ENCODE assay signal across 8 mouse cellular contexts in the genomic region with DNA sequence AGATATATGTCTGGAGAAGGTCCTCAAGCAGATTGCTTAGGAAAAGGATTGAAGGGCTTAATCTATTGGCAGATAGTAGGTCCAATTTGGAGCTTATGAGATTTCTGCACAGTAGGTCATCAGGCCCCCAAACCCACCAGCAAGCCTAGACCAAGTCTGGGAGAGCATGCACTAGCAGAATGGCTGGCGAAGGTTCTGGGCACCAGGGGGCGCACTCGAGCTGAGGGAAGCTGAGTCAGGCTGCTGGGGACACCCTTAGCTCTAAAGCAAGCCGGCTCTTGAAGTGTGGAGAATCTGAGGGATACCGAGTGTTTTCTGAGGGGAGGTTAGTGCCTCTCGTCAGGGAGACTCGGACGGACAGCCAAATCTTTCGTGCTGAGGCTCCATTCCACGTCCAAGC. TPM values are rescaled to one million over a fixed set of nuclear protein-coding genes. Genes with fewer than 3 reads are reported as not detected.
DNase-seq lines count a peak whose midpoint lies in the region; ATAC-seq and TF ChIP-seq lines count a peak whose summit lies in the region.

No protein-coding gene starts in this region.

- H3K4me2 ChIP-seq in intestine, postnatal 0 days (replicated peaks; ENCODE audit: low read depth), result peak overlapping the region; percentile 98
- peak overlapping the region; percentile 88 for H3K4me2 ChIP-seq in midbrain, embryonic 12.5 days (replicated peaks)

- H3K9me3 ChIP-seq in embryonic facial prominence, embryonic 10.5 days, result no peaks in the 10 kb centered on the region
- no peaks in the 10 kb centered on the region for H3K9me3 ChIP-seq in intestine, postnatal 0 days (ENCODE audit: control insufficient read depth)
- no peaks in the 10 kb centered on the region for H3K9me3 ChIP-seq in limb, embryonic 10.5 days (replicated peaks)
- H3K9me3 ChIP-seq in midbrain, embryonic 12.5 days, result no peaks in the 10 kb centered on the region

- H3K27me3 ChIP-seq in embryonic facial prominence, embryonic 10.5 days (replicated peaks; ENCODE audit: low read depth, poor library complexity, severe bottlenecking), result peaks cover 12% of the 10 kb centered on the region; the same call in 1 of the 2 replicates
- no peaks in the 10 kb centered on the region for H3K27me3 ChIP-seq in intestine, postnatal 0 days (replicated peaks; ENCODE audit: control insufficient read depth, insufficient read depth, low read length)
- peaks cover 4% of the 10 kb centered on the region; the same call in 1 of the 2 replicates for H3K27me3 ChIP-seq in limb, embryonic 10.5 days (ENCODE audit: low read depth, poor library complexity, severe bottlenecking)
- no peaks in the 10 kb centered on the region; the same call in 1 of the 2 replicates for H3K27me3 ChIP-seq in midbrain, embryonic 12.5 days

- H3K27ac ChIP-seq in embryonic facial prominence, embryonic 10.5 days (replicated peaks), result peak overlapping the region; percentile 96
- H3K27ac ChIP-seq in intestine, postnatal 0 days (ENCODE audit: low read depth, low read length), result peak overlapping the region; percentile 90
- peak overlapping the region; percentile 93 for H3K27ac ChIP-seq in limb, embryonic 10.5 days
- H3K27ac ChIP-seq in midbrain, embryonic 12.5 days (replicated peaks), result peak overlapping the region; percentile 94

- peak overlapping the region; percentile 81 for H3K9ac ChIP-seq in intestine, postnatal 0 days (ENCODE audit: low read depth, low read length)
- peak overlapping the region; percentile 92 for H3K9ac ChIP-seq in midbrain, embryonic 12.5 days (replicated peaks)

- whole genome bisulfite sequencing in embryonic facial prominence, embryonic 10.5 days, result 1% methylated on average over 10 of the region's 10 CpGs
- WGBS in intestine, postnatal 0 days, result 0% methylated on average over 10 of the region's 10 CpGs
- WGBS in limb, embryonic 10.5 days, result under 1% methylated on average over 10 of the region's 10 CpGs
- under 1% methylated on average over 10 of the region's 10 CpGs for WGBS in midbrain, embryonic 12.5 days

- H3K4me3 ChIP-seq in embryonic facial prominence, embryonic 10.5 days, result peak overlapping the region; percentile 69
- H3K4me3 ChIP-seq in intestine, postnatal 0 days (ENCODE audit: low read depth, low read length), result peak overlapping the region; percentile 62
- H3K4me3 ChIP-seq in limb, embryonic 10.5 days, result peak overlapping the region; percentile 71
- H3K4me3 ChIP-seq in midbrain, embryonic 12.5 days, result peak overlapping the region; percentile 69

- H3K4me1 ChIP-seq in embryonic facial prominence, embryonic 10.5 days, result peaks cover 21% of the 10 kb centered on the region
- H3K4me1 ChIP-seq in intestine, postnatal 0 days (replicated peaks; ENCODE audit: control insufficient read depth, insufficient read depth, low read length), result peaks cover 3% of the 10 kb centered on the region; the same call in 1 of the 2 replicates
- H3K4me1 ChIP-seq in limb, embryonic 10.5 days, result peaks cover 29% of the 10 kb centered on the region
- peaks cover 13% of the 10 kb centered on the region for H3K4me1 ChIP-seq in midbrain, embryonic 12.5 days

- peak; percentile 100 for DNase-seq in adrenal gland, postnatal 10 days
- DNase-seq in embryonic facial prominence, embryonic 10.5 days (ENCODE audit: low spot score), result peak; percentile 97
- peak; percentile 100 for DNase-seq in limb, embryonic 10.5 days (ENCODE audit: low spot score)
- peak; percentile 78 for DNase-seq in skeletal muscle tissue, adult 2 months (ENCODE audit: low read depth, low spot score)

- no peaks in the 10 kb centered on the region for H3K36me3 ChIP-seq in embryonic facial prominence, embryonic 10.5 days (replicated peaks)
- no peaks in the 10 kb centered on the region; the same call in 1 of the 2 replicates for H3K36me3 ChIP-seq in intestine, postnatal 0 days (ENCODE audit: control insufficient read depth, insufficient read depth)
- H3K36me3 ChIP-seq in limb, embryonic 10.5 days, result no peaks in the 10 kb centered on the region
- H3K36me3 ChIP-seq in midbrain, embryonic 12.5 days, result no peaks in the 10 kb centered on the region

- peak; percentile 58 for ATAC-seq in granulocyte monocyte progenitor cell, adult 5-6 weeks (replicated peaks; ENCODE audit: poor library complexity, severe bottlenecking)
- ATAC-seq in intestine, postnatal 0 days, result peak; percentile 31; the same call in 1 of the 2 replicates
- peak; percentile 20; the same call in 1 of the 2 replicates for ATAC-seq in midbrain, embryonic 12.5 days (ENCODE audit: low FRiP score, low read depth)
- ATAC-seq in activated CD4-positive, CD25-positive, alpha-beta regulatory T cell, adult 4 months, result no peak

- TF ChIP-seq CTCF in intestine, postnatal 0 days (IDR thresholded peaks at IDR 0.05; ENCODE audit: low read depth), result peak; percentile 100

RNA-seq across cellular contexts. Expression of gene Slc43a2, which starts 1.2 kb away (rescaled TPM):
- 10 to 100 TPM; 21.1 to 27.9 TPM for total RNA-seq in adrenal gland, postnatal 10 days (2021)
- 5.1 and 5.6 TPM in 2 replicates for polyA plus RNA-seq in embryonic facial prominence, embryonic 10.5 days (2016; fragmentation: Nextera tagmentation; extraction: Ambion mirVana)
- total RNA-seq in granulocyte monocyte progenitor cell, adult 5-6 weeks (2014; fragmentation: Nextera tagmentation), result 12.7 and 20.1 TPM in 2 replicates
- total RNA-seq in granulocyte monocyte progenitor cell, adult 5-6 weeks (2017), result 6.2 and 7.3 TPM in 2 replicates
- 46.4 and 59.5 TPM in 2 replicates for polyA plus RNA-seq in intestine, postnatal 0 days (2015; fragmentation: Nextera tagmentation; extraction: Ambion mirVana)
- polyA plus RNA-seq in limb, embryonic 10.5 days (2016; fragmentation: Nextera tagmentation; extraction: Ambion mirVana), result 3.4 and 4.9 TPM in 2 replicates
- 12.7 and 15.4 TPM in 2 replicates for polyA plus RNA-seq in midbrain, embryonic 12.5 days (2016; fragmentation: Nextera tagmentation; extraction: Ambion mirVana)
- 10 to 100 TPM; 18.3 to 18.7 TPM for polyA plus RNA-seq in activated CD4-positive, CD25-positive, alpha-beta regulatory T cell, adult 4 months (2017; shearing (Covaris generic))

RNA-seq across cellular contexts. Expression of gene Scarf1, which starts 17.0 kb away (rescaled TPM):
- 10 to 100 TPM; 13.3 to 20.0 TPM for total RNA-seq in adrenal gland, postnatal 10 days (2021)
- 4.8 and 5.1 TPM in 2 replicates for polyA plus RNA-seq in embryonic facial prominence, embryonic 10.5 days (2016; fragmentation: Nextera tagmentation; extraction: Ambion mirVana)
- total RNA-seq in granulocyte monocyte progenitor cell, adult 5-6 weeks (2014; fragmentation: Nextera tagmentation), result 2.0 and 3.8 TPM in 2 replicates
- 2.3 and 3.4 TPM in 2 replicates for total RNA-seq in granulocyte monocyte progenitor cell, adult 5-6 weeks (2017)
- polyA plus RNA-seq in intestine, postnatal 0 days (2015; fragmentation: Nextera tagmentation; extraction: Ambion mirVana), result 2.8 and 3.2 TPM in 2 replicates
- 7.0 and 7.1 TPM in 2 replicates for polyA plus RNA-seq in limb, embryonic 10.5 days (2016; fragmentation: Nextera tagmentation; extraction: Ambion mirVana)
- 4.7 TPM in 2 replicates for polyA plus RNA-seq in midbrain, embryonic 12.5 days (2016; fragmentation: Nextera tagmentation; extraction: Ambion mirVana)
- polyA plus RNA-seq in activated CD4-positive, CD25-positive, alpha-beta regulatory T cell, adult 4 months (2017; shearing (Covaris generic)), result under 1 TPM; 0.42 to 0.47 TPM

RNA-seq across cellular contexts. Expression of gene Rilp, which starts 20.4 kb away (rescaled TPM):
- 10 to 100 TPM; 17.3 to 23.7 TPM for total RNA-seq in adrenal gland, postnatal 10 days (2021)
- 0.17 and 0.23 TPM in 2 replicates for polyA plus RNA-seq in embryonic facial prominence, embryonic 10.5 days (2016; fragmentation: Nextera tagmentation; extraction: Ambion mirVana)
- total RNA-seq in granulocyte monocyte progenitor cell, adult 5-6 weeks (2014; fragmentation: Nextera tagmentation), result 0.17 TPM in 1 of 2 replicates, not detected in the other
- 0.22 TPM in 1 of 2 replicates, not detected in the other for total RNA-seq in granulocyte monocyte progenitor cell, adult 5-6 weeks (2017)
- polyA plus RNA-seq in intestine, postnatal 0 days (2015; fragmentation: Nextera tagmentation; extraction: Ambion mirVana), result 6.8 and 6.9 TPM in 2 replicates
- polyA plus RNA-seq in limb, embryonic 10.5 days (2016; fragmentation: Nextera tagmentation; extraction: Ambion mirVana), result 0.25 and 0.46 TPM in 2 replicates
- polyA plus RNA-seq in midbrain, embryonic 12.5 days (2016; fragmentation: Nextera tagmentation; extraction: Ambion mirVana), result 0.30 and 0.66 TPM in 2 replicates
- polyA plus RNA-seq in activated CD4-positive, CD25-positive, alpha-beta regulatory T cell, adult 4 months (2017; shearing (Covaris generic)), result not detected

RNA-seq across cellular contexts. Expression of gene Prpf8, which starts 43.7 kb away (rescaled TPM):
- total RNA-seq in adrenal gland, postnatal 10 days (2021), result 100 to 1,000 TPM; 112 to 130 TPM
- polyA plus RNA-seq in embryonic facial prominence, embryonic 10.5 days (2016; fragmentation: Nextera tagmentation; extraction: Ambion mirVana), result 74.0 and 76.5 TPM in 2 replicates
- 154 and 174 TPM in 2 replicates for total RNA-seq in granulocyte monocyte progenitor cell, adult 5-6 weeks (2014; fragmentation: Nextera tagmentation)
- 115 and 127 TPM in 2 replicates for total RNA-seq in granulocyte monocyte progenitor cell, adult 5-6 weeks (2017)
- polyA plus RNA-seq in intestine, postnatal 0 days (2015; fragmentation: Nextera tagmentation; extraction: Ambion mirVana), result 15.4 and 15.5 TPM in 2 replicates
- 81.7 and 82.6 TPM in 2 replicates for polyA plus RNA-seq in limb, embryonic 10.5 days (2016; fragmentation: Nextera tagmentation; extraction: Ambion mirVana)
- 78.5 and 81.6 TPM in 2 replicates for polyA plus RNA-seq in midbrain, embryonic 12.5 days (2016; fragmentation: Nextera tagmentation; extraction: Ambion mirVana)
- polyA plus RNA-seq in activated CD4-positive, CD25-positive, alpha-beta regulatory T cell, adult 4 months (2017; shearing (Covaris generic)), result 10 to 100 TPM; 33.9 to 38.7 TPM

RNA-seq across cellular contexts. Expression of gene Pitpna, which starts 57.6 kb away (rescaled TPM):
- total RNA-seq in adrenal gland, postnatal 10 days (2021), result 100 to 1,000 TPM; 130 to 139 TPM
- 61.5 TPM in 2 replicates for polyA plus RNA-seq in embryonic facial prominence, embryonic 10.5 days (2016; fragmentation: Nextera tagmentation; extraction: Ambion mirVana)
- 141 and 143 TPM in 2 replicates for total RNA-seq in granulocyte monocyte progenitor cell, adult 5-6 weeks (2014; fragmentation: Nextera tagmentation)
- 58.0 and 74.5 TPM in 2 replicates for total RNA-seq in granulocyte monocyte progenitor cell, adult 5-6 weeks (2017)
- polyA plus RNA-seq in intestine, postnatal 0 days (2015; fragmentation: Nextera tagmentation; extraction: Ambion mirVana), result 160 and 161 TPM in 2 replicates
- 60.9 and 68.8 TPM in 2 replicates for polyA plus RNA-seq in limb, embryonic 10.5 days (2016; fragmentation: Nextera tagmentation; extraction: Ambion mirVana)
- polyA plus RNA-seq in midbrain, embryonic 12.5 days (2016; fragmentation: Nextera tagmentation; extraction: Ambion mirVana), result 107 and 114 TPM in 2 replicates
- polyA plus RNA-seq in activated CD4-positive, CD25-positive, alpha-beta regulatory T cell, adult 4 months (2017; shearing (Covaris generic)), result 10 to 100 TPM; 24.3 to 47.6 TPM
